In the genomic region with DNA sequence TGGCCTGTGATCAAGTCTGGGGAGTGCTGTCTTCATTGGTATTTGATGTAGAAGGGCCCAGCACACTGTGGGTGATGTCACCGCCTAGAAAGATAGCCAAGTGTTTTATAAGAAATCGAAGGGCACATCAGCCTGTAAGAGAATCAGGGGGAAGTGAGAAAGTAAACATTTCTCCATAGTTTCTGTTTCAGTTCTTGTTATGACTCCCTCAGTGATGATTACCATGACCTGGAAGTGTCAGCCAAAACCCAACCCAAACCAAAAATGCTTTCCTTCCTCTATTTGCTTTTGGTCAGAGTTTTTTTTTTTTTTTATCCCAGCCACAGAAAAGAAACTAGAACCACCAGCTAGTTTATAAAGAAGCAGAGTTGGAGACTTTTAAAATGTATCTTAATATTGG, we compare ENCODE assay signal across 13 mouse cellular contexts.
A peak's percentile ranks its signal among the peaks of the same experiment; 100 is the strongest.
DNase-seq lines count a peak whose midpoint lies in the region; ATAC-seq and TF ChIP-seq lines count a peak whose summit lies in the region.
"Had no signal": no experiment of that assay in that cellular context is flagged by ENCODE, and none has a peak within 500 bp of the region (broad histone marks: within the 10 kb centered on the region; RNA-seq: fewer than 3 reads in every experiment).

No protein-coding gene starts in this region.

- no peaks in the 10 kb centered on the region for H3K36me3 ChIP-seq in heart, embryonic 11.5 days (ENCODE audit: control insufficient read depth, insufficient read depth, low read length)
- H3K36me3 ChIP-seq in CH12.LX (replicated peaks in 1 of 2; ENCODE audit: control insufficient read depth in 1 of 2, insufficient read depth in 1 of 2, low read length in 1 of 2) = no peaks in the 10 kb centered on the region
- no peaks in the 10 kb centered on the region for H3K36me3 ChIP-seq in midbrain, embryonic 10.5 days
- H3K36me3 ChIP-seq: intestine, embryonic 15.5 days had no signal

- no peak overlapping the region for H3K4me2 ChIP-seq in heart, embryonic 11.5 days
- H3K4me2 ChIP-seq in CH12.LX (ENCODE audit: insufficient read depth, low read depth, poor library complexity, severe bottlenecking) = no peak overlapping the region
- H3K4me2 ChIP-seq: intestine, embryonic 15.5 days had no signal

- peak; percentile 65 for DNase-seq in heart, adult 8-10 months (ENCODE audit: low spot score)
- DNase-seq in CH12.LX (ENCODE audit: extremely low read depth) = peak; percentile 34
- peak; percentile 47 for DNase-seq in lung, postnatal 10 days
- DNase-seq in midbrain, embryonic 10.5 days (ENCODE audit: low spot score) = no peak
- DNase-seq in layer of hippocampus, postnatal 36 days = no peak
- DNase-seq in MN1 (ENCODE audit: low spot score) = no peak
- DNase-seq: adrenal gland, postnatal 10 days; cerebellum, adult 9-10 months; thymus, postnatal 36 days had no signal

- 61% methylated on average over 2 of the region's 2 CpGs for WGBS in heart, embryonic 11.5 days (ENCODE audit: insufficient replicate concordance)
- WGBS in midbrain, embryonic 10.5 days = 89% methylated on average over 2 of the region's 2 CpGs

- no peak overlapping the region for H3K4me3 ChIP-seq in heart, embryonic 11.5 days (ENCODE audit: low read depth, low read length)
- no peak overlapping the region for H3K4me3 ChIP-seq in CH12.LX (replicated peaks in 1 of 3; ENCODE audit: low read depth in 2 of 3, low read length in 2 of 3, poor library complexity in 1 of 3)
- H3K4me3 ChIP-seq in midbrain, embryonic 10.5 days = no peak overlapping the region
- H3K4me3 ChIP-seq: intestine, embryonic 15.5 days; megakaryocyte, embryonic 14.5 days had no signal

- TF ChIP-seq RAD21 in CH12.LX (IDR thresholded peaks at IDR 0.05; ENCODE audit: low read depth, low read length) = no peak

- ATAC-seq in heart, embryonic 11.5 days (replicated peaks; ENCODE audit: insufficient number of reproducible peaks, low FRiP score, low TSS enrichment) = no peak
- ATAC-seq in granulocyte monocyte progenitor cell, adult 5-6 weeks (replicated peaks; ENCODE audit: poor library complexity, severe bottlenecking) = peak; percentile 98
- ATAC-seq: intestine, embryonic 15.5 days had no signal

- no peaks in the 10 kb centered on the region for H3K79me2 ChIP-seq in CH12.LX (replicated peaks; ENCODE audit: control insufficient read depth, extremely low read depth, insufficient read depth, poor library complexity, severe bottlenecking)

- dilution Hi-C loops in CH12.LX (cut with MboI; ENCODE audit: extremely low pct_ligation_motif_present, extremely low pct_unique_long_range_greater_than_20kb, low sequenced_read_pairs) = no loop called here

- in situ Hi-C loops in CH12.LX (cut with MboI; ENCODE audit: low pct_ligation_motif_present, low pct_unique_long_range_greater_than_20kb, low sequenced_read_pairs) = no loop called here

- H3K27ac ChIP-seq in heart, embryonic 11.5 days (ENCODE audit: low read depth, low read length) = no peak overlapping the region
- H3K27ac ChIP-seq in CH12.LX (ENCODE audit: insufficient read depth, low read depth) = no peak overlapping the region
- no peak overlapping the region for H3K27ac ChIP-seq in midbrain, embryonic 10.5 days (replicated peaks)
- H3K27ac ChIP-seq: intestine, embryonic 15.5 days had no signal

- peak; percentile 64 for TF ChIP-seq EP300 in CH12.LX (IDR thresholded peaks at IDR 0.05; ENCODE audit: low read length)

- no peaks in the 10 kb centered on the region for H3K27me3 ChIP-seq in heart, embryonic 11.5 days (ENCODE audit: control insufficient read depth, insufficient read depth, low read length)
- H3K27me3 ChIP-seq in CH12.LX (replicated peaks) = no peaks in the 10 kb centered on the region
- no peaks in the 10 kb centered on the region for H3K27me3 ChIP-seq in midbrain, embryonic 10.5 days (ENCODE audit: low read depth, poor library complexity, severe bottlenecking)
- H3K27me3 ChIP-seq: intestine, embryonic 15.5 days had no signal

- no peak for TF ChIP-seq CTCF in CH12.LX (conservative IDR thresholded peaks at IDR 0.05 in 1 of 2, IDR thresholded peaks at IDR 0.05 in 1 of 2; ENCODE audit: low read depth in 2 of 2, low read length in 2 of 2)

- no peak overlapping the region for H3K9ac ChIP-seq in heart, embryonic 11.5 days (ENCODE audit: low read depth, low read length)
- H3K9ac ChIP-seq in CH12.LX (ENCODE audit: insufficient read depth, low read depth) = no peak overlapping the region
- H3K9ac ChIP-seq: intestine, embryonic 15.5 days had no signal

- no peak for TF ChIP-seq POLR2A in CH12.LX (IDR thresholded peaks at IDR 0.05; ENCODE audit: low read depth, low read length)

- no peaks in the 10 kb centered on the region for H3K4me1 ChIP-seq in heart, embryonic 11.5 days (ENCODE audit: control insufficient read depth, insufficient read depth, low read length)
- H3K4me1 ChIP-seq in CH12.LX (ENCODE audit: control insufficient read depth in 1 of 2, insufficient read depth in 2 of 2) = peaks cover 0 to 3% of the 10 kb centered on the region in 2 experiments; a peak in 1 of 4 replicates
- 0 out of 2 replicates have a peak, but pooled peaks cover 5% of the 10 kb centered on the region for H3K4me1 ChIP-seq in midbrain, embryonic 10.5 days
- H3K4me1 ChIP-seq: intestine, embryonic 15.5 days; megakaryocyte, embryonic 14.5 days had no signal

- H3K9me3 ChIP-seq in heart, embryonic 11.5 days (replicated peaks; ENCODE audit: control insufficient read depth, low read length) = no peaks in the 10 kb centered on the region
- no peaks in the 10 kb centered on the region for H3K9me3 ChIP-seq in CH12.LX (replicated peaks; ENCODE audit: low read length)
- no peaks in the 10 kb centered on the region for H3K9me3 ChIP-seq in midbrain, embryonic 10.5 days (replicated peaks)
- H3K9me3 ChIP-seq: intestine, embryonic 15.5 days; megakaryocyte, embryonic 14.5 days had no signal

TF ChIP-seq in CH12.LX, 34 proteins besides CTCF, POLR2A, EP300 and RAD21:
- TF ChIP-seq ETS1 (conservative IDR thresholded peaks at IDR 0.05; ENCODE audit: low read depth, low read length) = peak; percentile 45
- TF ChIP-seq IRF4 (IDR thresholded peaks at IDR 0.05; ENCODE audit: low read depth, low read length) = peak; percentile 64
- TF ChIP-seq ZNF384 (IDR thresholded peaks at IDR 0.05; ENCODE audit: low read depth, low read length) = peak; percentile 70
- TF ChIP-seq ZKSCAN1 (IDR thresholded peaks at IDR 0.05; ENCODE audit: borderline replicate concordance, low read depth, low read length) = no peak
- no peak for TF ChIP-seq KAT2A (IDR thresholded peaks at IDR 0.05; ENCODE audit: insufficient replicate concordance, low read length)
- TF ChIP-seq MXI1 (IDR thresholded peaks at IDR 0.05; ENCODE audit: low read depth, low read length) = no peak

Comparison
In these comparisons a context has a peak if more than half of its experiments do, and no peak if none do; other contexts are left out.
1. DNase-seq: peak in heart, adult 8-10 months (single experiment), CH12.LX (single experiment) and lung, postnatal 10 days (single experiment); none in midbrain, embryonic 10.5 days (single experiment), layer of hippocampus, postnatal 36 days (0 of 2) and MN1 (single experiment).